Mouse (Mus musculus) bone marrow, adult 2 months (tissue): ENCODE results near the gene Ints3.

Source experiments
- CTCF ChIP-seq: fragments of 200-500 bp; IDR thresholded peaks from 2 replicates; pipeline ENCODE4 v1.5.1; 2011; ENCODE audit warnings: low read length, control low read depth; ENCODE audit not compliant: control insufficient read depth, insufficient read depth
- POLR2A ChIP-seq: fragments of 200-500 bp; IDR thresholded peaks from 2 replicates; pipeline ENCODE4 v1.6.1; 2011; ENCODE audit warnings: low read depth, mild to moderate bottlenecking, control low read depth, low read length, borderline replicate concordance; ENCODE audit not compliant: control insufficient read depth

GRCm38 (mm10) chr3:90361476-90361875 lies 71.9 kb downstream of the Ints3 start:
- no peak for TF ChIP-seq CTCF
- TF ChIP-seq POLR2A = no peak
